17 mouse cellular contexts compared by ENCODE assay signal in genomic region chr5:20858404-20858803, GRCm38 (mm10).
"Had no signal": no experiment of that assay in that cellular context is flagged by ENCODE, and none has a peak within 500 bp of the region (broad histone marks: within the 10 kb centered on the region; RNA-seq: fewer than 3 reads in every experiment).

No protein-coding gene starts in this region.

- DNase-seq: kidney, adult 18-20 months; layer of hippocampus, adult 9-11 months; lung, adult 2 months; lung, postnatal 14 days; lung, postnatal 4 days; midbrain, embryonic 14.5 days; right cerebral cortex, postnatal 4 days; spleen, adult 18-20 months; thymus, postnatal 25 days had no signal

- H3K36me3 ChIP-seq: intestine, embryonic 15.5 days; liver, embryonic 15.5 days; stomach, embryonic 15.5 days had no signal

- H3K4me3 ChIP-seq: intestine, embryonic 15.5 days; layer of hippocampus, adult 2 months; limb, embryonic 10.5 days; limb, embryonic 13.5 days; liver, embryonic 12.5 days; liver, embryonic 15.5 days; stomach, embryonic 15.5 days had no signal

- H3K4me1 ChIP-seq: intestine, embryonic 15.5 days; limb, embryonic 10.5 days; limb, embryonic 13.5 days; liver, embryonic 12.5 days; liver, embryonic 15.5 days; stomach, embryonic 15.5 days had no signal

- H3K27me3 ChIP-seq: intestine, embryonic 15.5 days; limb, embryonic 13.5 days; liver, embryonic 12.5 days; liver, embryonic 15.5 days; stomach, embryonic 15.5 days had no signal

- H3K27ac ChIP-seq: intestine, embryonic 15.5 days; kidney, postnatal 0 days; layer of hippocampus, adult 2 months; limb, embryonic 10.5 days; limb, embryonic 13.5 days; liver, embryonic 12.5 days; liver, embryonic 15.5 days; stomach, embryonic 15.5 days had no signal
